Mouse (Mus musculus) liver, embryonic 14.5 days (tissue): ENCODE data around the gene C87436.

Experiments
- CTCF ChIP-seq: IDR thresholded peaks from 2 replicates; pipeline ENCODE4 v1.5.1; 2016; ENCODE audit warnings: antibody characterized with exemption, low read depth, control low read depth
- EP300 ChIP-seq: IDR thresholded peaks from 2 replicates; pipeline ENCODE4 v1.6.1; 2016; ENCODE audit warnings: antibody characterized with exemption, low read depth

DNA sequence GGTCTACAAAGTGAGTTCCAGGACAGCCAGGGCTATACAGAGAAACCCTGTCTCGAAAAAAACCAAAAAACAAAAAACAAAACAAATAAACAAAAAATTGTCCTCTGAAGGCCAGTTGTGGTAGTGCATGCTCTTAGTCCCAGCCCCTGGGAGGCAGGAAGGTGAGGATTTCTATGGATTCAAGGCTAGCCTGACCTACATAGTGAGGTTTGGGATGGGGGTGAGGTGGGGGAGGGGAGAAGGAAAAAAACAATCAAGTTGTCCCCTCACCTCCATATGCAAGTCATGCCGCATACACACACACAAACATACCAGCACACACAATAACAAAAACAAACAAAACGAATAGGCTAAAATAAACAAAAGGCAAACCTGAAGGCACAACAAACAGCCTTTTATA, 70.6 kb downstream of the C87436 start:
- no peak for TF ChIP-seq CTCF
- TF ChIP-seq EP300: no peak
